Mouse (Mus musculus): Measurements from ENCODE around the gene E2f3. TPM values are rescaled to one million over a fixed set of nuclear protein-coding genes. Genes with fewer than 3 reads are reported as not detected.

E2f3 gene
- total and polyA plus RNA-seq, 2 experiments from 2014 or later, result 3.8 to 6.8 TPM

DNA sequence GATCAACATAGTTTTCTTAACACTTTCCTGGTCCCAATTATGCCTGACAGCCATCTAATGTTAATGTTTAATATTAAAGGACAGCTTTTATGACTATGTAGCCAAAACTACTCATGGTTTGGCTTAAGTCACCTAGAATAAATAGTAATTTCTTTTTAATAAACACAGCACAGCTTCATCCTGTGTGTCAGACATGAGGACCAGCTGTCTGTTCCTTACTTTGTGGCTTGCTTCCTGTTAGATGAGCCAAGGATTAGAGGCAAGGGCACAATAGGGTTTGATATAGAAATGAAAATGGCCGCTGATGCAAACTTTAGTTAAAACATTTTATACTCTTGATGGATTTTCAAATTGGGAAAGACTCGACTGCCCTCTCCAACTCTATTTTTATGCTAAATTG, 32.7 kb upstream of the E2f3 start:
- no peak for ATAC-seq (ENCODE audit: insufficient read depth, low read depth)
- WGBS, result 74% methylated on average over 2 of the region's 2 CpGs
- H3K27ac ChIP-seq (ENCODE audit: low read depth), result no peak overlapping the region

GRCm38 (mm10) chr13:30017611-30018010, 31.7 kb upstream of the E2f3 start:
- no peak overlapping the region for H3K9ac ChIP-seq (replicated peaks; ENCODE audit: low read depth, low read length)
- H3K27me3 ChIP-seq (ENCODE audit: control insufficient read depth, insufficient read depth, low read length), result no peaks in the 10 kb centered on the region
- no peaks in the 10 kb centered on the region for H3K9me3 ChIP-seq (replicated peaks; ENCODE audit: control insufficient read depth, low read length)
- ATAC-seq (ENCODE audit: insufficient read depth, low read depth) (no peak), DNase-seq (ENCODE audit: low spot score) (no peak)
- H3K36me3 ChIP-seq (replicated peaks; ENCODE audit: control insufficient read depth, insufficient read depth, low read length), result no peaks in the 10 kb centered on the region
- no peak for TF ChIP-seq EP300 (IDR thresholded peaks at IDR 0.05; ENCODE audit: low read depth)
- no peak for TF ChIP-seq CTCF (IDR thresholded peaks at IDR 0.05; ENCODE audit: low read depth)
- 81% methylated on average over 7 of the region's 7 CpGs for WGBS
- H3K4me3 ChIP-seq (ENCODE audit: low read depth, low read length), result no peak overlapping the region
- no peak overlapping the region for H3K27ac ChIP-seq (ENCODE audit: low read depth)
- H3K4me1 ChIP-seq (ENCODE audit: control insufficient read depth, insufficient read depth), result no peaks in the 10 kb centered on the region
- no peak overlapping the region for H3K4me2 ChIP-seq (ENCODE audit: low read depth, low read length)

More for the DNA sequence above, 32.7 kb upstream of the E2f3 start:
- Histone ChIP-seq H3K4me3 (ENCODE audit: low read depth, low read length) (no peak overlapping the region), H3K36me3 (replicated peaks; ENCODE audit: control insufficient read depth, insufficient read depth, low read length) (no peaks in the 10 kb centered on the region), H3K9me3 (replicated peaks; ENCODE audit: control insufficient read depth, low read length) (no peaks in the 10 kb centered on the region), H3K4me2 (ENCODE audit: low read depth, low read length) (no peak overlapping the region), H3K4me1 (ENCODE audit: control insufficient read depth, insufficient read depth) (no peaks in the 10 kb centered on the region), H3K27me3 (ENCODE audit: control insufficient read depth, insufficient read depth, low read length) (no peaks in the 10 kb centered on the region), H3K9ac (replicated peaks; ENCODE audit: low read depth, low read length) (no peak overlapping the region)
- TF ChIP-seq EP300 (IDR thresholded peaks at IDR 0.05; ENCODE audit: low read depth) (no peak), CTCF (IDR thresholded peaks at IDR 0.05; ENCODE audit: low read depth) (no peak)
- DNase-seq (ENCODE audit: low spot score), result no peak

DNA sequence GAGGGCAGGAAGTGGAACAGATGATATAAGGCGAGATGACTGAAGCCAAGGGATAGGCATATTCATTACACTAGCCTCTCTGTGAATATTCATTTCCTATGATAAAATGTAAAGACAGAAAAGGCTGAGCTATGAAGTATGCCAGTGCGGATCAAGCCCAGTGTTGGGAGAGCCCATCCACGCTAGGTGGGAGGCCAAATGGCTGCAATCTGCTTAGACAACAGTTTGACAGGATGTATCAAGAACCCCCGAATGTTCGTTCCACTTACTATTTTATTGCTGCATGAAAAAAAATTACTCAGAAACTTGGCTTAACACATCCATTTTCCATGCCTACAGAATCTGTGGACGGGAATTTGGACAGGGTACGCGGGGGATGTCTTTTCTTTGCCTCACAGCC, 28.7 kb upstream of the E2f3 start:
- no peak for TF ChIP-seq CTCF (IDR thresholded peaks at IDR 0.05; ENCODE audit: low read depth)
- no peak for TF ChIP-seq EP300 (IDR thresholded peaks at IDR 0.05; ENCODE audit: low read depth)
- no peak for ATAC-seq (ENCODE audit: insufficient read depth, low read depth)
- H3K27me3 ChIP-seq (ENCODE audit: control insufficient read depth, insufficient read depth, low read length), result no peaks in the 10 kb centered on the region

GRCm38 (mm10) chr13:30012226-30012625, 26.4 kb upstream of the E2f3 start:
- Histone ChIP-seq H3K36me3 (replicated peaks; ENCODE audit: control insufficient read depth, insufficient read depth, low read length) (no peaks in the 10 kb centered on the region), H3K4me1 (ENCODE audit: control insufficient read depth, insufficient read depth) (no peaks in the 10 kb centered on the region), H3K9me3 (replicated peaks; ENCODE audit: control insufficient read depth, low read length) (no peaks in the 10 kb centered on the region), H3K27ac (ENCODE audit: low read depth) (no peak overlapping the region), H3K4me3 (ENCODE audit: low read depth, low read length) (no peak overlapping the region), H3K4me2 (ENCODE audit: low read depth, low read length) (no peak overlapping the region), H3K27me3 (ENCODE audit: control insufficient read depth, insufficient read depth, low read length) (no peaks in the 10 kb centered on the region), H3K9ac (replicated peaks; ENCODE audit: low read depth, low read length) (no peak overlapping the region)
- 80% methylated on average over 6 of the region's 6 CpGs for WGBS
- DNase-seq (ENCODE audit: low spot score), result no peak
- no peak for ATAC-seq (ENCODE audit: insufficient read depth, low read depth)
- TF ChIP-seq CTCF (IDR thresholded peaks at IDR 0.05; ENCODE audit: low read depth), result no peak
- TF ChIP-seq EP300 (IDR thresholded peaks at IDR 0.05; ENCODE audit: low read depth), result no peak

More for the DNA sequence above, 28.7 kb upstream of the E2f3 start:
- Histone ChIP-seq H3K36me3 (replicated peaks; ENCODE audit: control insufficient read depth, insufficient read depth, low read length) (no peaks in the 10 kb centered on the region), H3K4me3 (ENCODE audit: low read depth, low read length) (no peak overlapping the region), H3K27ac (ENCODE audit: low read depth) (no peak overlapping the region), H3K4me1 (ENCODE audit: control insufficient read depth, insufficient read depth) (no peaks in the 10 kb centered on the region), H3K4me2 (ENCODE audit: low read depth, low read length) (no peak overlapping the region), H3K9ac (replicated peaks; ENCODE audit: low read depth, low read length) (no peak overlapping the region), H3K9me3 (replicated peaks; ENCODE audit: control insufficient read depth, low read length) (no peaks in the 10 kb centered on the region)
- 80% methylated on average over 8 of the region's 8 CpGs for WGBS
- DNase-seq (ENCODE audit: low spot score), result no peak

- no peak overlapping the region for H3K4me3 ChIP-seq (ENCODE audit: low read depth, low read length)
- no peaks in the 10 kb centered on the region for H3K9me3 ChIP-seq (replicated peaks; ENCODE audit: control insufficient read depth, low read length)
- no peak overlapping the region for H3K9ac ChIP-seq (replicated peaks; ENCODE audit: low read depth, low read length)
- H3K27ac ChIP-seq (ENCODE audit: low read depth), result no peak overlapping the region
- no peaks in the 10 kb centered on the region for H3K27me3 ChIP-seq (ENCODE audit: control insufficient read depth, insufficient read depth, low read length)
- WGBS, result 79% methylated on average over 3 of the region's 3 CpGs
- DNase-seq (ENCODE audit: low spot score) (no peak), ATAC-seq (ENCODE audit: insufficient read depth, low read depth) (no peak)
- H3K4me1 ChIP-seq (ENCODE audit: control insufficient read depth, insufficient read depth), result 0 out of 2 replicates have a peak, but pooled peaks cover 6% of the 10 kb centered on the region
- TF ChIP-seq CTCF (IDR thresholded peaks at IDR 0.05; ENCODE audit: low read depth) (no peak), EP300 (IDR thresholded peaks at IDR 0.05; ENCODE audit: low read depth) (no peak)
- H3K36me3 ChIP-seq (replicated peaks; ENCODE audit: control insufficient read depth, insufficient read depth, low read length), result no peaks in the 10 kb centered on the region
- no peak overlapping the region for H3K4me2 ChIP-seq (ENCODE audit: low read depth, low read length)
Measured at GRCm38 (mm10) chr13:30008738-30009137, 22.9 kb upstream of the E2f3 start.

DNA sequence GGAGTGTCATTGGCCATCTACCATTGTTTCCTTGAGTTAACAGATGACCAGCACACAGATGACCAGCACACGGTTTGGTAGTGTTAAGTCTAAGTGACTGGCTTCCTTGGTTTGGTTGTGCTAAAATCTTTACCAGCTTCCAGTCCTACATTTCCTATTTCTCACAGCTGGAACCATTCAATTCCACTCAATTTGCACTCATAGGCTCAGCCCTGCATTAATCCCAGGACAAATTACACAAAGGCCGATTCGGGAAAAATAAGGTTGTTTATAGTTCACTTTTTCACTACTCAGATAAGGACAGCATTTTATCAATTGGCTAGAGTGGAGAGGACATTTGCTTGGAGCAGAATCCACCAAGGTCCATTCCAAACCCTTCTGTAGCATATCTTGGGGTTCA, 19.6 kb upstream of the E2f3 start:
- H3K9ac ChIP-seq (replicated peaks; ENCODE audit: low read depth, low read length), result no peak overlapping the region
- no peaks in the 10 kb centered on the region for H3K9me3 ChIP-seq (replicated peaks; ENCODE audit: control insufficient read depth, low read length)
- H3K4me3 ChIP-seq (ENCODE audit: low read depth, low read length), result no peak overlapping the region
- DNase-seq (ENCODE audit: low spot score) (no peak), ATAC-seq (ENCODE audit: insufficient read depth, low read depth) (no peak)
- H3K4me1 ChIP-seq (ENCODE audit: control insufficient read depth, insufficient read depth), result peaks cover 10% of the 10 kb centered on the region; the same call in 1 of the 2 replicates
- TF ChIP-seq CTCF (IDR thresholded peaks at IDR 0.05; ENCODE audit: low read depth), result no peak
- no peak for TF ChIP-seq EP300 (IDR thresholded peaks at IDR 0.05; ENCODE audit: low read depth)
- H3K4me2 ChIP-seq (ENCODE audit: low read depth, low read length), result no peak overlapping the region
- no peaks in the 10 kb centered on the region for H3K36me3 ChIP-seq (replicated peaks; ENCODE audit: control insufficient read depth, insufficient read depth, low read length)
- no peaks in the 10 kb centered on the region for H3K27me3 ChIP-seq (ENCODE audit: control insufficient read depth, insufficient read depth, low read length)
- H3K27ac ChIP-seq (ENCODE audit: low read depth), result no peak overlapping the region
- 80% methylated on average over 3 of the region's 3 CpGs for WGBS
